Mouse (Mus musculus) inflammation-experienced regulatory T-cells, adult 6 months (primary cell): ENCODE results near the gene Atg101. TPM values are rescaled to one million over a fixed set of nuclear protein-coding genes. Genes with fewer than 3 reads are reported as not detected.

Source experiments
- polyA plus RNA-seq, 3 experiments: library from polyadenylated mRNA; unstranded; fragments of 100-300 nt; shearing (Covaris generic); gene quantifications; one replicate each; pipeline ENCODE4 v1.2.1; 2017

Gene Atg101
- polyA plus RNA-seq, 3 experiments from 2014 or later = 39.9 to 53.6 (median 47.8) TPM

Other genes with a start within 250 kb of the Atg101 start
- not detected for gene Gm47841, start 236.9 kb upstream of the Atg101 start, polyA plus RNA-seq
- not detected for gene Fignl2, start 205.7 kb upstream of the Atg101 start, polyA plus RNA-seq
- not detected for gene Ankrd33, start 168.5 kb upstream of the Atg101 start, polyA plus RNA-seq
- gene Acvrl1, start 155.8 kb upstream of the Atg101 start, polyA plus RNA-seq = 1 to 10 TPM in 1 of 3 experiments, under 1 TPM in 1, not detected in 1; 0.86 to 1.9 TPM
- 1 to 10 TPM in 2 of 3 experiments, under 1 TPM in 1; 0.53 to 4.0 (median 3.6) TPM for gene Acvr1b, start 110.2 kb upstream of the Atg101 start, polyA plus RNA-seq
- under 1 TPM; 0.18 to 0.50 (median 0.28) TPM for gene Grasp, start 60.1 kb upstream of the Atg101 start, polyA plus RNA-seq
- gene Nr4a1, start 30.0 kb upstream of the Atg101 start, polyA plus RNA-seq = 10 to 100 TPM; 46.4 to 73.4 (median 68.3) TPM
- gene 6030408B16Rik, start 8.9 kb downstream of the Atg101 start, polyA plus RNA-seq = under 1 TPM in 1 of 3 experiments, not detected in 2; 0.70 TPM
- under 1 TPM in 1 of 3 experiments, not detected in 2; 0.16 TPM for gene Krt80, start 85.9 kb downstream of the Atg101 start, polyA plus RNA-seq
- gene Krt7, start 126.8 kb downstream of the Atg101 start, polyA plus RNA-seq = under 1 TPM in 1 of 3 experiments, not detected in 2; 0.09 TPM
- gene Krt87, start 154.5 kb downstream of the Atg101 start, polyA plus RNA-seq = 1 to 10 TPM in 1 of 3 experiments, under 1 TPM in 2; 0.36 to 1.6 (median 0.87) TPM
- not detected for gene Krt88, start 163.5 kb downstream of the Atg101 start, polyA plus RNA-seq
- not detected for gene Krt81, start 179.5 kb downstream of the Atg101 start, polyA plus RNA-seq
- under 1 TPM in 1 of 3 experiments, not detected in 2; 0.21 TPM for gene Krt86, start 189.2 kb downstream of the Atg101 start, polyA plus RNA-seq
- 10 to 100 TPM in 2 of 3 experiments, 1 to 10 TPM in 1; 5.2 to 26.1 (median 13.0) TPM for gene Krt83, start 207.2 kb downstream of the Atg101 start, polyA plus RNA-seq
- not detected for gene Gm49425, start 233.0 kb downstream of the Atg101 start, polyA plus RNA-seq
- gene Krt84, start 248.5 kb downstream of the Atg101 start, polyA plus RNA-seq = not detected